Mouse (Mus musculus): Measurements from ENCODE around the gene Rfx5.

GRCm38 (mm10) chr3:94915903-94916741 lies 37.8 kb upstream of the Rfx5 start:
- TF ChIP-seq GATA1 (IDR thresholded peaks at IDR 0.05; ENCODE audit: borderline replicate concordance, low read length) = no peak
- no peak for TF ChIP-seq FLI1 (IDR thresholded peaks at IDR 0.05; ENCODE audit: low read length)

All from megakaryocyte, embryonic 14.5 days (primary cell).